Mouse (Mus musculus): Measurements from ENCODE around the gene Mta3. TPM values are rescaled to one million over a fixed set of nuclear protein-coding genes. Genes with fewer than 3 reads are reported as not detected.

Mta3 gene
- total RNA-seq, 1 experiment: 52.8 TPM

GRCm38 (mm10) chr17:83704469-83704868 lies 1.5 kb upstream of the Mta3 start:
- no peaks in the 10 kb centered on the region for H3K9me3 ChIP-seq (ENCODE audit: control insufficient read depth, insufficient read depth, low read depth, low read length)
- in situ Hi-C loops (cut with MboI; ENCODE audit: low sequenced_read_pairs in 2 of 2, unreplicated experiment in 2 of 2): no loop called here

GRCm38 (mm10) chr17:83705352-83706115 lies 429 bp upstream of the Mta3 start:
- no peaks in the 10 kb centered on the region for H3K9me3 ChIP-seq (ENCODE audit: control insufficient read depth, insufficient read depth, low read depth, low read length)
- H3K9ac ChIP-seq (ENCODE audit: insufficient read depth, low read depth, low read length, poor library complexity, severe bottlenecking): peak overlapping the region; percentile 94
- H3K27ac ChIP-seq (ENCODE audit: insufficient read depth, low read depth, low read length, poor library complexity, severe bottlenecking): peak overlapping the region; percentile 89
- TF ChIP-seq ZNF384 (IDR thresholded peaks at IDR 0.05; ENCODE audit: low read depth, low read length): no peak
- DNase-seq (ENCODE audit: low read depth, low spot score): no peak
- H3K36me3 ChIP-seq (ENCODE audit: control insufficient read depth, insufficient read depth, low read length, poor library complexity, severe bottlenecking): peaks cover 9% of the 10 kb centered on the region; the same call in 1 of the 2 replicates
- H3K4me1 ChIP-seq (ENCODE audit: control insufficient read depth in 2 of 2, insufficient read depth in 2 of 2, low read length in 2 of 2, poor library complexity in 1 of 2): peaks cover 7 to 20% of the 10 kb centered on the region in 2 experiments
- peak overlapping the region; percentile 86 to 92 for H3K4me3 ChIP-seq (ENCODE audit: insufficient read depth in 1 of 2, low read depth in 1 of 2, low read length in 2 of 2, poor library complexity in 1 of 2, severe bottlenecking in 1 of 2)
- in situ Hi-C loops (cut with MboI; ENCODE audit: low sequenced_read_pairs in 2 of 2, unreplicated experiment in 2 of 2): no loop called here

More at GRCm38 (mm10) chr17:83704469-83704868, 1.5 kb upstream of the Mta3 start:
- H3K27ac ChIP-seq (ENCODE audit: insufficient read depth, low read depth, low read length, poor library complexity, severe bottlenecking): no peak overlapping the region
- H3K4me3 ChIP-seq (ENCODE audit: insufficient read depth in 1 of 2, low read depth in 1 of 2, low read length in 2 of 2, poor library complexity in 1 of 2, severe bottlenecking in 1 of 2): no peak overlapping the region
- DNase-seq (ENCODE audit: low read depth, low spot score): no peak
- H3K4me1 ChIP-seq (ENCODE audit: control insufficient read depth in 2 of 2, insufficient read depth in 2 of 2, low read length in 2 of 2, poor library complexity in 1 of 2): peaks cover 10 to 19% of the 10 kb centered on the region in 2 experiments
- H3K9ac ChIP-seq (ENCODE audit: insufficient read depth, low read depth, low read length, poor library complexity, severe bottlenecking): peak overlapping the region; percentile 18; the same call in 1 of the 2 replicates
- H3K36me3 ChIP-seq (ENCODE audit: control insufficient read depth, insufficient read depth, low read length, poor library complexity, severe bottlenecking): peaks cover 4% of the 10 kb centered on the region; the same call in 1 of the 2 replicates
- TF ChIP-seq ZNF384 (IDR thresholded peaks at IDR 0.05; ENCODE audit: low read depth, low read length) (no peak), HCFC1 (IDR thresholded peaks at IDR 0.05; ENCODE audit: borderline replicate concordance, insufficient read depth, low read length) (no peak), ZC3H11A (IDR thresholded peaks at IDR 0.05; ENCODE audit: borderline replicate concordance, low read depth, low read length) (no peak), CHD2 (IDR thresholded peaks at IDR 0.05; ENCODE audit: low read depth, low read length) (no peak), MAFK (IDR thresholded peaks at IDR 0.05; ENCODE audit: insufficient read depth, low read depth, low read length) (no peak)

DNA sequence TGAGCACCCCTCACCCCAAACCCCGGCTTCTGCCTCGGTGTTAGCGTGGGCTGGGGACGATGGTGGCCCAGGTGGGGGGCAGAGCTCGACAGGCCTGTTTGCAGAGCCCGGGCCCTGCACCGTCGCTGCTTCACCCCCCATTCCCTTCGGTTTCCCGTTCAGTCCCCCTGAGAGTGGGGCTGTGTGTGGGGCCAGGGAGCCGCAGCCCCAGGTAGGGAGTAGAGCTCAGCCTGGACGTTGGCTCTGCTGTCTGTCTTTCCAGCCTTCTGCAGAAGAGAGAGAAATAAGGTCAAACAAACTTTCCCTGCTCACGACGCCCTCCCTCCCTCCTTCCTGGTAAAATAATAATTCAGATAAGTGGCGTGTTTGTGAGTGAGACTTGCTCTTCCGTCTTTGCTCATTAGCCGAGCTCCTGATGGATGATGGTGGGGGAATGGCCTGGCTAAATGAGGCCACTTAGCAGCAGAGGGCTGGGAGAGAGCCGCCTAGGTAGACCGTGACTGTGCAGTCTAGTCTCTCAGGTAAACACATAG lies 697 bp downstream of the Mta3 start:
- peak overlapping the region; percentile 94 for H3K9ac ChIP-seq (ENCODE audit: insufficient read depth, low read depth, low read length, poor library complexity, severe bottlenecking)
- no peak for TF ChIP-seq CHD2 (IDR thresholded peaks at IDR 0.05; ENCODE audit: low read depth, low read length)
- H3K9me3 ChIP-seq (ENCODE audit: control insufficient read depth, insufficient read depth, low read depth, low read length): no peaks in the 10 kb centered on the region
- H3K4me1 ChIP-seq (ENCODE audit: control insufficient read depth in 2 of 2, insufficient read depth in 2 of 2, low read length in 2 of 2, poor library complexity in 1 of 2): peaks cover 5 to 18% of the 10 kb centered on the region in 2 experiments; a peak in 3 of 4 replicates
- H3K4me3 ChIP-seq (ENCODE audit: insufficient read depth in 1 of 2, low read depth in 1 of 2, low read length in 2 of 2, poor library complexity in 1 of 2, severe bottlenecking in 1 of 2): peak overlapping the region; percentile 86 to 92
- H3K27ac ChIP-seq (ENCODE audit: insufficient read depth, low read depth, low read length, poor library complexity, severe bottlenecking): peak overlapping the region; percentile 89
- no peak for DNase-seq (ENCODE audit: low read depth, low spot score)
- H3K36me3 ChIP-seq (ENCODE audit: control insufficient read depth, insufficient read depth, low read length, poor library complexity, severe bottlenecking): peaks cover 7% of the 10 kb centered on the region; the same call in 1 of the 2 replicates
- in situ Hi-C loops (cut with MboI; ENCODE audit: low sequenced_read_pairs in 2 of 2, unreplicated experiment in 2 of 2): no loop called here

GRCm38 (mm10) chr17:83707372-83707771 lies 1.4 kb downstream of the Mta3 start:
- Histone ChIP-seq H3K9me3 (ENCODE audit: control insufficient read depth, insufficient read depth, low read depth, low read length) (no peaks in the 10 kb centered on the region), H3K4me1 (ENCODE audit: control insufficient read depth in 2 of 2, insufficient read depth in 2 of 2, low read length in 2 of 2, poor library complexity in 1 of 2) (peaks cover 6 to 16% of the 10 kb centered on the region in 2 experiments; a peak in 3 of 4 replicates), H3K4me3 (ENCODE audit: insufficient read depth in 1 of 2, low read depth in 1 of 2, low read length in 2 of 2, poor library complexity in 1 of 2, severe bottlenecking in 1 of 2) (peak overlapping the region; percentile 86 to 92), H3K36me3 (ENCODE audit: control insufficient read depth, insufficient read depth, low read length, poor library complexity, severe bottlenecking) (peaks cover 7% of the 10 kb centered on the region; the same call in 1 of the 2 replicates), H3K9ac (ENCODE audit: insufficient read depth, low read depth, low read length, poor library complexity, severe bottlenecking) (peak overlapping the region; percentile 94), H3K27ac (ENCODE audit: insufficient read depth, low read depth, low read length, poor library complexity, severe bottlenecking) (peak overlapping the region; percentile 89)
- in situ Hi-C loops (cut with MboI; ENCODE audit: low sequenced_read_pairs in 2 of 2, unreplicated experiment in 2 of 2): no loop called here
- DNase-seq (ENCODE audit: low read depth, low spot score): no peak
- TF ChIP-seq ZNF384 (IDR thresholded peaks at IDR 0.05; ENCODE audit: low read depth, low read length) (no peak), MAFK (IDR thresholded peaks at IDR 0.05; ENCODE audit: insufficient read depth, low read depth, low read length) (no peak), HCFC1 (IDR thresholded peaks at IDR 0.05; ENCODE audit: borderline replicate concordance, insufficient read depth, low read length) (no peak), CHD2 (IDR thresholded peaks at IDR 0.05; ENCODE audit: low read depth, low read length) (no peak), ZC3H11A (IDR thresholded peaks at IDR 0.05; ENCODE audit: borderline replicate concordance, low read depth, low read length) (no peak)
